Mouse (Mus musculus): Measurements from ENCODE around the gene Sult5a1.

Sult5a1 gene

GRCm38 (mm10) chr8:123101244-123101643 is 56.9 kb downstream of the Sult5a1 start:
- DNase-seq (ENCODE audit: low read depth) = no peak

DNA sequence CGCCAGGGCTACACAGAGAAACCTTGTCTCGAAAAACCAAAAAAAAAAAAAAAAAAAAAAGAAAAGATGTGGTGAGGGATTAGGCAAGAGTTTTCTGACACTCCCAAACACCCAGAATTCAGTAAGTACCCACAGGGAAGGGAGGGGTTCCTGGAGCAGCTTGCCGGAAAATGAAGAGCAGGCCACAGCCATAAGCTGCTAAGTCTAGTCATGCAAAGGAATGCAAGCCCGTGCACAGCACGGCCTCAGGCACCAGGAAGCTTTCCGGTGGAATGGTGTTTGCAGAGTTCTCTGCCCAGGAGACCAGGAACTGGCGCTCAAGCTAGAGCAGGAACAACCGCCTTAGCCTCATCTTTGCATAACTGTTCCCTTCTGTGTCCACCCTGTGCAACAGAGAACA is 57.8 kb downstream of the Sult5a1 start:
- DNase-seq (ENCODE audit: low read depth) = no peak

DNA sequence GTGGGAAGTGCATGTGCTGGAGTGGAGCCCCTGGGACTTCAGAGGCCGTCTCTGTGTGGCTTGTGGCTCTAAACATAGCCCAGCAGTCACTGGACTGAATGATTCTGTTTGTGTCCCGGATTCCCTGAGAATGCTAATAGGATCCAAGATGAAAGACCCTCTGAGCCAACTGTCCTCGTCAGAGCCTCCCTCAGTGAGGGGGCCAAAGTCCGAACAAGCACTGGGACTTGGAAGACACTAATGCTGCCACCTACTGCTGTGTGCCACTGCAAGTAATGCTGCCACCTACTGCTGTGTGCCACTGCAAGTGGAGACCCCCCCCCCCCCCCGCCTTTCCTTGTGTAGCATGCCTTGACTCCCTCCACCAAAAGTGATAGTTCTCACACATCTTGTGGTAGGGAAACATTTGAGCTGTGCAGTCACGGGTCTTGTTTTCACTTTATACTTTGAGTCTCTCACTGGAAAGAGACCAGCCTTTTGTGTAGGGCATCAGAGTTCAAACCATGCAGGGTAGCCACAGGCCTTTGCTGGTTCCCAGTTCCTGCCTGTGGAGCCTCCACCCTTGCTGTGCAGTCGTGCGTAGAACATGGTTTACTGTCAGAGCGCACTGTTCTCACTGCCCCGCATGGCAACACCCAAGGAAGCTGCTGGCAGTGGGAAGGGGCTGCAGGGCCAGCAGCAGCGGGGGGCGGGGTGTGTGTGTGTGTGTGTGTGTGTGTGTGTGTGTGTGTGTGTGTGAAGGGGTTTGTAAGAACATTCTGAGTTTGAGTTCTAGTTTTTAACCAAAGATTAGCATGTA is 60.1 kb downstream of the Sult5a1 start:
- DNase-seq (ENCODE audit: low read depth) = no peak

- DNase-seq (ENCODE audit: low read depth) = no peak
Measured at GRCm38 (mm10) chr8:123097216-123097615, 60.9 kb downstream of the Sult5a1 start.
